In the genomic region with DNA sequence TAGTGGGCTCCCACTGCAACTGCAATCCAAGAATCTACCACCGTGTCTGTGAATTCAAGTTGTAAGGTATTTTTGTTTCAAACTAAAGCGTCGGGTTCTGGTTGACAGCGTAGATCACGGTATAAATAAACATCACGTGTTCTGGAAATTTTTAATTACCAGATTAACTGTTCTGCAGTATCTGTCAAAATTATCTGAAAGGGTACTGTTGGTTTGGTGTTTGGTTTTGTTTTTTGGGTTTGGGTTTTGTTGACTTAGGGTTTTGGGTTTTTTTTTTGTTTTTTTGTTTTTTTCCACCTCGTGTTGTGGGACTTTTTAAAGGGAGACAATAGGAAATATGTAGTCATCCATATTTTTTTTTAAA, we compare ENCODE assay signal across 8 mouse cellular contexts. TPM values are rescaled to one million over a fixed set of nuclear protein-coding genes. Genes with fewer than 3 reads are reported as not detected.
DNase-seq lines count a peak whose midpoint lies in the region; ATAC-seq and TF ChIP-seq lines count a peak whose summit lies in the region.

No protein-coding gene starts in this region.

- no peaks in the 10 kb centered on the region for H3K36me3 ChIP-seq in kidney, postnatal 0 days (ENCODE audit: insufficient read depth, low read length)
- H3K36me3 ChIP-seq in hindbrain, embryonic 14.5 days (replicated peaks; ENCODE audit: control insufficient read depth, insufficient read depth): no peaks in the 10 kb centered on the region
- no peaks in the 10 kb centered on the region for H3K36me3 ChIP-seq in midbrain, embryonic 14.5 days (ENCODE audit: control insufficient read depth, insufficient read depth, low read length)

- ATAC-seq in kidney, postnatal 0 days (replicated peaks; ENCODE audit: low FRiP score, low read depth): no peak
- ATAC-seq in hindbrain, embryonic 14.5 days (ENCODE audit: low FRiP score): no peak
- ATAC-seq in midbrain, embryonic 14.5 days (ENCODE audit: low FRiP score, low TSS enrichment): no peak
- no peak for ATAC-seq in monocyte, adult 5-6 weeks (replicated peaks; ENCODE audit: insufficient number of reproducible peaks, low FRiP score, low TSS enrichment, poor library complexity, severe bottlenecking)

- peak overlapping the region; percentile 78 for H3K4me3 ChIP-seq in kidney, postnatal 0 days (replicated peaks; ENCODE audit: low read depth, low read length)
- H3K4me3 ChIP-seq in bone marrow macrophage, adult 2 months (ENCODE audit: insufficient read depth, low read length): peak overlapping the region; percentile 65
- peak overlapping the region; percentile 92 for H3K4me3 ChIP-seq in hindbrain, embryonic 14.5 days (replicated peaks; ENCODE audit: low read length)
- peak overlapping the region; percentile 76 for H3K4me3 ChIP-seq in midbrain, embryonic 14.5 days (replicated peaks; ENCODE audit: low read depth, low read length)

- peak overlapping the region; percentile 79 for H3K4me2 ChIP-seq in kidney, postnatal 0 days (ENCODE audit: low read length)
- H3K4me2 ChIP-seq in hindbrain, embryonic 14.5 days (replicated peaks): peak overlapping the region; percentile 56
- H3K4me2 ChIP-seq in midbrain, embryonic 14.5 days (ENCODE audit: low read length): peak overlapping the region; percentile 73

- H3K27ac ChIP-seq in kidney, postnatal 0 days: peak overlapping the region; percentile 100
- peak overlapping the region; percentile 73 for H3K27ac ChIP-seq in bone marrow macrophage, adult 2 months (ENCODE audit: insufficient read depth, low read depth, low read length)
- peak overlapping the region; percentile 96; the same call in 1 of the 2 replicates for H3K27ac ChIP-seq in hindbrain, embryonic 14.5 days
- H3K27ac ChIP-seq in midbrain, embryonic 14.5 days (replicated peaks; ENCODE audit: low read depth, low read length): peak overlapping the region; percentile 97

- no peak for TF ChIP-seq POLR2A in bone marrow macrophage, adult 2 months (IDR thresholded peaks at IDR 0.05; ENCODE audit: borderline replicate concordance, low read depth, low read length)

- H3K9me3 ChIP-seq in kidney, postnatal 0 days (replicated peaks; ENCODE audit: low read length): no peaks in the 10 kb centered on the region
- H3K9me3 ChIP-seq in hindbrain, embryonic 14.5 days (ENCODE audit: control insufficient read depth, low read length): no peaks in the 10 kb centered on the region
- no peaks in the 10 kb centered on the region for H3K9me3 ChIP-seq in midbrain, embryonic 14.5 days (ENCODE audit: control insufficient read depth, low read length)

- H3K27me3 ChIP-seq in kidney, postnatal 0 days (ENCODE audit: insufficient read depth, low read length): no peaks in the 10 kb centered on the region
- H3K27me3 ChIP-seq in hindbrain, embryonic 14.5 days (ENCODE audit: control insufficient read depth, insufficient read depth, low read length): no peaks in the 10 kb centered on the region
- no peaks in the 10 kb centered on the region for H3K27me3 ChIP-seq in midbrain, embryonic 14.5 days (ENCODE audit: control insufficient read depth, insufficient read depth, low read length)

- peaks cover 23% of the 10 kb centered on the region for H3K4me1 ChIP-seq in kidney, postnatal 0 days (replicated peaks; ENCODE audit: insufficient read depth, low read length)
- H3K4me1 ChIP-seq in bone marrow macrophage, adult 2 months (ENCODE audit: control insufficient read depth, insufficient read depth, low read length): peaks cover 39% of the 10 kb centered on the region
- H3K4me1 ChIP-seq in hindbrain, embryonic 14.5 days (replicated peaks; ENCODE audit: control insufficient read depth, insufficient read depth, low read length): peaks cover 29% of the 10 kb centered on the region
- peaks cover 28% of the 10 kb centered on the region for H3K4me1 ChIP-seq in midbrain, embryonic 14.5 days (ENCODE audit: control insufficient read depth, insufficient read depth, low read length)

- WGBS in kidney, postnatal 0 days: under 1% methylated on average over 7 of the region's 7 CpGs
- 2% methylated on average over 7 of the region's 7 CpGs for WGBS in hindbrain, embryonic 14.5 days
- under 1% methylated on average over 7 of the region's 7 CpGs for WGBS in midbrain, embryonic 14.5 days

- intact Hi-C loops in gastrocnemius, postnatal 36 days (cut with DNase I): loop anchor here (5.0 kb wide), 1 partner anchor 54 kb away; no protein-coding TSS in a partner anchor

- H3K9ac ChIP-seq in kidney, postnatal 0 days (ENCODE audit: low read depth, low read length): peak overlapping the region; percentile 97
- H3K9ac ChIP-seq in hindbrain, embryonic 14.5 days: peak overlapping the region; percentile 95
- H3K9ac ChIP-seq in midbrain, embryonic 14.5 days (replicated peaks; ENCODE audit: low read length): peak overlapping the region; percentile 93

- DNase-seq in kidney, postnatal 0 days (ENCODE audit: low spot score): no peak
- DNase-seq in kidney, adult 18-20 months: no peak
- DNase-seq in hindbrain, embryonic 14.5 days (ENCODE audit: low spot score): no peak
- DNase-seq in midbrain, embryonic 14.5 days: peak; percentile 41
- DNase-seq in gastrocnemius, postnatal 36 days: no peak
- no peak for DNase-seq in spleen, postnatal 4 days (ENCODE audit: low spot score in 2 of 2)

- TF ChIP-seq CTCF in kidney, postnatal 0 days (IDR thresholded peaks at IDR 0.05; ENCODE audit: low read depth): no peak
- TF ChIP-seq CTCF in bone marrow macrophage, adult 2 months (IDR thresholded peaks at IDR 0.05; ENCODE audit: low read depth, low read length): no peak

RNA-seq across cellular contexts. Expression of gene Pik3ca, which starts 0.7 kb away (rescaled TPM):
- 11.2 and 11.4 TPM in 2 replicates for polyA plus RNA-seq in kidney, postnatal 0 days (2015; fragmentation: Nextera tagmentation; extraction: Ambion mirVana)
- polyA plus RNA-seq in bone marrow macrophage, adult 2 months (2012; ENCODE audit: insufficient read depth, insufficient read length, missing spikeins): 45.1 and 49.7 TPM in 2 replicates
- polyA plus RNA-seq in hindbrain, embryonic 14.5 days (2014; fragmentation: Nextera tagmentation; extraction: Ambion mirVana): 18.8 and 19.3 TPM in 2 replicates
- polyA plus RNA-seq in midbrain, embryonic 14.5 days (2014; fragmentation: Nextera tagmentation; extraction: Ambion mirVana): 28.5 and 29.3 TPM in 2 replicates
- total RNA-seq in gastrocnemius, postnatal 36 days (2021): 10 to 100 TPM; 32.3 to 46.8 TPM
- 43.9 to 60.4 TPM (median 50.6 TPM) in 3 replicates for total RNA-seq in monocyte, adult 5-6 weeks (2017)

RNA-seq across cellular contexts. Expression of gene Zmat3, which starts 32.3 kb away (rescaled TPM):
- 3.5 and 3.6 TPM in 2 replicates for polyA plus RNA-seq in kidney, postnatal 0 days (2015; fragmentation: Nextera tagmentation; extraction: Ambion mirVana)
- 10.0 and 11.6 TPM in 2 replicates for polyA plus RNA-seq in bone marrow macrophage, adult 2 months (2012; ENCODE audit: insufficient read depth, insufficient read length, missing spikeins)
- polyA plus RNA-seq in hindbrain, embryonic 14.5 days (2014; fragmentation: Nextera tagmentation; extraction: Ambion mirVana): 9.1 and 10.3 TPM in 2 replicates
- polyA plus RNA-seq in midbrain, embryonic 14.5 days (2014; fragmentation: Nextera tagmentation; extraction: Ambion mirVana): 7.7 and 9.7 TPM in 2 replicates
- 1 to 10 TPM; 6.4 to 7.1 TPM for total RNA-seq in gastrocnemius, postnatal 36 days (2021)
- 1.1 to 3.1 TPM (median 1.2 TPM) in 3 replicates for total RNA-seq in monocyte, adult 5-6 weeks (2017)
